Mouse (Mus musculus) forebrain, embryonic 11.5 days (tissue): ENCODE results near the gene Ergic1. TPM values are rescaled to one million over a fixed set of nuclear protein-coding genes. Genes with fewer than 3 reads are reported as not detected.

Experiments used
- ATAC-seq: fragments of 200-750 bp; cut with Nextera tagmentation; replicated peaks from 2 replicates; pipeline ENCODE4 v1.8.0; 2017; ENCODE audit warnings: moderate TSS enrichment; ENCODE audit not compliant: low FRiP score
- DNase-seq: peaks from one replicate; pipeline ENCODE4 v3.0.0-alpha.2; 2017; ENCODE audit warnings: low spot score
- H3K27ac ChIP-seq: fragments of 300-500 bp; sonication (generic); 2 replicates; pipeline ENCODE4 v1.5.1; 2014; ENCODE audit warnings: low read depth, low read length
- H3K27me3 ChIP-seq: fragments of 300-500 bp; sonication (generic); 2 replicates; pipeline ENCODE4 v1.6.1; 2014; ENCODE audit warnings: mild to moderate bottlenecking, low read length, mixed read lengths; ENCODE audit not compliant: control insufficient read depth, insufficient read depth
- H3K36me3 ChIP-seq: fragments of 300-500 bp; sonication (generic); 2 replicates; pipeline ENCODE4 v1.6.1; 2014; ENCODE audit warnings: mild to moderate bottlenecking, low read length, moderate library complexity, mixed read lengths; ENCODE audit not compliant: control insufficient read depth, insufficient read depth
- H3K4me1 ChIP-seq: fragments of 300-500 bp; sonication (generic); replicated peaks from 2 replicates; pipeline ENCODE4 v1.6.1; 2014; ENCODE audit warnings: low read length, mixed read lengths; ENCODE audit not compliant: control insufficient read depth, insufficient read depth
- H3K4me2 ChIP-seq: fragments of 300-500 bp; sonication (generic); 2 replicates; pipeline ENCODE4 v1.6.1; 2014; ENCODE audit warnings: low read depth, mild to moderate bottlenecking, low read length, moderate library complexity, mixed read lengths; ENCODE audit not compliant: severe bottlenecking
- H3K4me3 ChIP-seq: fragments of 300-500 bp; sonication (generic); 2 replicates; pipeline ENCODE4 v1.5.1; 2014; ENCODE audit warnings: low read depth, low read length
- H3K9ac ChIP-seq: fragments of 300-500 bp; sonication (generic); 2 replicates; pipeline ENCODE4 v1.6.1; 2014; ENCODE audit warnings: low read length
- H3K9me3 ChIP-seq: fragments of 300-500 bp; sonication (generic); 2 replicates; pipeline ENCODE4 v1.6.1; 2016; ENCODE audit warnings: low read length, mixed read lengths; ENCODE audit not compliant: control insufficient read depth
- WGBS: fragments of 180-500 bp; shearing (Covaris S2); extraction: QIAGEN DNeasy Blood & Tissue Kit; methylation state at CpG from one replicate; pipeline ENCODE4 v1.1.7; 2014; 5-methylcytosine and 5-hydroxymethylcytosine counted together
- polyA plus RNA-seq: library from polyadenylated mRNA; unstranded; fragments of >200 nt; fragmentation: Nextera tagmentation; extraction: Ambion mirVana; gene quantifications from 2 replicates; pipeline ENCODE4 v1.2.1, GENCODE M21; 2014

Gene Ergic1
- polyA plus RNA-seq, 1 experiment from 2014 or later: 139 TPM

DNA sequence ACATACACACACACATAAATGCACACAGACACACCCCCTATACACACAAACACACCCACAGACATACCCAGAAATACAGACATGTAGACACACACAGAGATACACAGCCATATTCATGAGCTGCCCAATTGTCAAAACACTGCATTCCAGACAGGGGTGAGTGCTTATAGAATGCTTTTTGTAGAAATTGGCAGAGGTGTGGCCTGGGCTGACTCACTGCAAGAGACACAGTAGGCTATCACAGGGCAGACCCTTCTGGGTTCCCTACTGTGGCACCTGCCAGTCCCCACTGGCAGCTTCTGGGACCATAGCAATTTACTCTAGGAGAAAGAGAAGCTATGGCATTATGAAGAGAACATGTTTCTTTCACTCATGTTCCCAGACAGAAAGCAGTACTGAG lies 37.0 kb upstream of the Ergic1 start:
- no peak for ATAC-seq
- H3K27ac ChIP-seq: no peak overlapping the region
- no peak overlapping the region for H3K4me3 ChIP-seq
- no peak overlapping the region for H3K9ac ChIP-seq
- H3K36me3 ChIP-seq: no peaks in the 10 kb centered on the region
- H3K4me2 ChIP-seq: no peak overlapping the region
- H3K9me3 ChIP-seq: no peaks in the 10 kb centered on the region
- H3K27me3 ChIP-seq: no peaks in the 10 kb centered on the region
- H3K4me1 ChIP-seq: no peaks in the 10 kb centered on the region
- no peak for DNase-seq

DNA sequence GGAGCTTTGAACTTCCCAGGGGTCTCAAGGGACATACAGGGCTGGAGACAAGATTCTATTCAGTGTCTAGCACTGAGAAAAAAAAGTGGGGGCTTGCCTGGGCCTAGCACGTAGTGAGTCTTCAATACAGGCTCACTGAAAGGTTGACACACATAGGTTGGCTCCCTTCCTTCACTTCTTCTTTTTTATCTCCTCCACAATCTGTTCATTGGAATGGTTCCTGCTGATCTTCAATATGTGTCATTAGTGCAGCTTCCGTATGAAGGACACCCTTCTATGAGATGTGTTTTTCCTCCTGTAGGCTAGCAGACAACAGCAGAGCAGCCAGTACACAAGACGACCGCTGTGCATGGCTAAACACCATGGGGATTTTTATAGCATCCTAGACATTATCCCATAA lies 36.5 kb upstream of the Ergic1 start:
- H3K4me1 ChIP-seq: no peaks in the 10 kb centered on the region
- no peak for DNase-seq
- no peak for ATAC-seq
- H3K4me3 ChIP-seq: no peak overlapping the region
- H3K36me3 ChIP-seq: no peaks in the 10 kb centered on the region
- H3K9ac ChIP-seq: no peak overlapping the region
- H3K27me3 ChIP-seq: no peaks in the 10 kb centered on the region
- no peak overlapping the region for H3K27ac ChIP-seq
- 88% methylated on average over 4 of the region's 4 CpGs for WGBS
- no peak overlapping the region for H3K4me2 ChIP-seq
- H3K9me3 ChIP-seq: no peaks in the 10 kb centered on the region

DNA sequence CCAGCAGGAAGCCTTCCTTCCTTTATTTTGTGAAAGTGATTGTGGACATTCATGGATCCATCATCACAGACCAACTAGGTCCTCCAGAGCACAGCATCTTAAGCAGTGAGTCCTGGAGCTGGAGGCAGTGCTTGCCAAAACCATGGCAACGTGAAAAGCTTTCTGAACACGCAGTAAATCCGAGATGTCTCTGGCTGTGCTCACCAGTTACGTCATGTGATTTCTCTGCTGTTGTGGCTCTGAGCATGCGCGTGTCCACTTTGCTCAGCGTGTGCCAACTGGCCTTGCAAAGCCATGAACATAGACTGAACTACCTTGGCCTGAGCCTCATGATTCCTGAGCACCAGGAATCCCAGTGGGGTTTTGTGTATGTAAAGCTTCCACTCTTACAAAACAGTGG lies 36.0 kb upstream of the Ergic1 start:
- WGBS: 81% methylated on average over 7 of the region's 7 CpGs
- ATAC-seq: no peak
- Histone ChIP-seq H3K4me2 (no peak overlapping the region), H3K9ac (no peak overlapping the region), H3K27me3 (no peaks in the 10 kb centered on the region), H3K4me3 (no peak overlapping the region), H3K36me3 (no peaks in the 10 kb centered on the region), H3K9me3 (no peaks in the 10 kb centered on the region), H3K4me1 (no peaks in the 10 kb centered on the region), H3K27ac (no peak overlapping the region)
- DNase-seq: no peak

DNA sequence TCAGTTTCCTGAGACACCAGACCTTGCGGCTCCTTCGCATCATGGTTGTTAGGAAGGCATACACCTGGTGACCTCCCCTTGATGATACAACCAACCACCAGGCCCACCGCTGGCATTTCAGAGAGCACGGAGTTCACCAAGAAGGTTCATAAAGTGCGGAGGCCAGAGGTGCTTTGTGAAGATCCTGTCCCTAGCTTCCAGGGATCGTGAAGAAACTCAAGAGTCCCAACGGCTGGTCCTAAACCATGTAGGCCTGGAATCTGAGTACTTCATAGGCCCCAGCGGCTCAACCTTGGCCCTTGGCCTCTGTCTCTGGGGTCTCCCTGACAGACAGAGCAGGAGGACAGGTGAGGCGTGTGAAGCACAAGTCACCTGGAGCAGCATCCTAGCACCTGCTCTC lies 34.0 kb upstream of the Ergic1 start:
- no peaks in the 10 kb centered on the region for H3K27me3 ChIP-seq
- no peak overlapping the region for H3K27ac ChIP-seq
- no peak overlapping the region for H3K4me3 ChIP-seq
- no peaks in the 10 kb centered on the region for H3K36me3 ChIP-seq
- ATAC-seq (no peak), DNase-seq (no peak)
- no peaks in the 10 kb centered on the region for H3K9me3 ChIP-seq
- no peak overlapping the region for H3K4me2 ChIP-seq
- no peaks in the 10 kb centered on the region for H3K4me1 ChIP-seq
- WGBS: 94% methylated on average over 9 of the region's 9 CpGs
- no peak overlapping the region for H3K9ac ChIP-seq

DNA sequence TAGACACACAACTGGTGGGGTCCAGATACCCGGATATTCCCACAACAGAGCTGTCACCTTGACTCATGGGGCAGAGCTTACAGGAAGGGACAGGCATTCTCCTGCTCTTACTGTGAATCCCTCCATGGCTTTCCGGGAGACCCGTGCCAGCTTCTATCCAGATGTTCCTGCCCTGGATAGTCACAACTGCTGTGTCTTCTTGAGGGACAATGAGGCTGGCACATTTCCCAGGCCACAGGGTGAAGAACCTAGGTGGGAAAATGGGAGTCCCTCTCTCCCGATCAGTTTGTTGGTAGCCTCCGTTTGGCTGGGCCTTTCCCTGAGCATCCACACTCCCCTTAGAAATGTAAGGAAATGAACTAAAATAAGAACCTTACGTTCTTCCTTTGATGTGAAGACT lies 32.5 kb upstream of the Ergic1 start:
- Histone ChIP-seq H3K9me3 (no peaks in the 10 kb centered on the region), H3K36me3 (no peaks in the 10 kb centered on the region), H3K27me3 (no peaks in the 10 kb centered on the region), H3K4me1 (no peaks in the 10 kb centered on the region), H3K27ac (no peak overlapping the region), H3K9ac (no peak overlapping the region), H3K4me3 (no peak overlapping the region), H3K4me2 (no peak overlapping the region)
- 89% methylated on average over 6 of the region's 6 CpGs for WGBS
- DNase-seq: no peak
- no peak for ATAC-seq

DNA sequence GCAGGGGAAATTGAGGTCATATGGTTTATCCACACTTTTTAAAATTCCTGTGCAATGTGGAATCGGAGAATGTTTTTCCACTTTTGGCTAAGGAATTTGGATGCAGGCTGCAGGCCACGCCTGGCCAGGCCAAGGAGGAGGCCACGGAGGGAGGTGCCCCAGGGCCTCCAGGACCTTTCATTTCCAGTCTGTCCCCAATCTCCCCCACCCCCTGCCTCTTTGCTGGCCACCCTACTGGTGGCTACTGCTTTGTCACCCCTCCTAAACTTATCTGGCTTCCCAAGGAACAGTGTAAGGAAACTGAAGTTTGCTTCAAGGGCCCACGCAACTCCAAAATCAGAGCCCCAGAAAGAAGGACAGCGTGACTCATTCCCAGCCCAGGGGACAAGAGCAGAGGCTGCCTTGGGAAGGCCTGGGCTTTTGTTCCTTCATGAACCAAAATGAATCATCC lies 31.5 kb upstream of the Ergic1 start:
- H3K9ac ChIP-seq: no peak overlapping the region
- 83% methylated on average over 5 of the region's 5 CpGs for WGBS
- ATAC-seq: no peak

DNA sequence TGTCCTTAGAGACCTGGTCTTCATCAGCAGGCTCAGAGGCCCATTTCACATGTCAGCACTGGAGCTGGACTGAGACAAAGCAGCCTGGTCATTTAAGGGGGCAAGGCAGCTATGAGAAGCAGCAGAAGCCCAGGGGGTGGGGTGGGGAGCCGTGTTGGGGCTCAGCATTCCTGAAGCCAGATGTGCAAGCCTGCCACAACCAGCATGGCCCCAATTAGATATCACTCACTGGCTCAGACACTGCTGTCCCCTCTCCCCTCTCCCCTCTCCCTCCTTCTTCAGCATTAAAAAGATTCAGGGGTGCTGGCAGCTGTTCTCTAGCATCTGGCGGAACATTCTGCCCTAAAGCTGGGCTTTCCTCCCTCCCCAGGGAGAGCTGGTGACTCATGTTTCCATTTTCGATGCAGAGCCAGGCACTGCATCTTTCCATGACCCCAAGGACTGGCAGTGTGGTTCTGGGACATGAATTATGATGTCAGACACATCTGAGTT lies 30.7 kb upstream of the Ergic1 start:
- H3K4me1 ChIP-seq: no peaks in the 10 kb centered on the region
- H3K4me3 ChIP-seq: no peak overlapping the region
- no peaks in the 10 kb centered on the region for H3K27me3 ChIP-seq
- no peak for ATAC-seq
- H3K9ac ChIP-seq: no peak overlapping the region
- no peak overlapping the region for H3K27ac ChIP-seq
- H3K36me3 ChIP-seq: no peaks in the 10 kb centered on the region
- DNase-seq: no peak
- WGBS: 70% methylated on average over 3 of the region's 3 CpGs
- no peaks in the 10 kb centered on the region for H3K9me3 ChIP-seq
- H3K4me2 ChIP-seq: no peak overlapping the region

More for the DNA sequence above, 31.5 kb upstream of the Ergic1 start:
- Histone ChIP-seq H3K4me1 (no peaks in the 10 kb centered on the region), H3K4me3 (no peak overlapping the region), H3K9me3 (no peaks in the 10 kb centered on the region), H3K27ac (no peak overlapping the region), H3K4me2 (no peak overlapping the region), H3K36me3 (no peaks in the 10 kb centered on the region), H3K27me3 (no peaks in the 10 kb centered on the region)
- no peak for DNase-seq

DNA sequence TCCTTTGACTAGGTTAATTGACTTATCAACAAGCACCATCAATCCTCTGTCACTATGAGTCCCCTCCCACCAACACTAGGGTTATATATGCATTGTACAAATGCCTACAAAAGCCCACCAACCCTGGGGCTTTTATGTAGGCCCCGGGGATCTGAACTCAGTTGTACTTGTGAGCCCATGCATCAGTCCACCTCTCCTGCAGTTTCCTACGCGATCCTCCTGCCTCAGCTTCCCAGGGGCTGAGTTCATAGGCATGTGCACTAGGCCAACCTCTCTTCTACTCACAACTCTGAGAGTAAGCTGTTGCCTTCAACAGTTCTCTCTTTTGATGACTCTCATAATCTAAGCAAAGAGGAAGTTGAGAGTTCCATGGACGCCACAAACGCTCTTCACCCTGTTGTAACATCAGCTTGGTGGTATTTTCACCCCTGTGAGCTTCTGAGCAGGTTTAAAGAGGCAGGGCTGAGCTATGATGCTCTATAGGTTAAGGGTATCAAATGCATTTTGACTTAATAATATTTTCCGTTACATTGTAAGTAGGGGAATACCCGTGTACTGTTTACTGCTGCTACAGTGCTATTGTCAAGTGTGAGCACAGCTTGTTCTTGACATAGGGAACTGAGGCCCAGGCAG lies 29.8 kb upstream of the Ergic1 start:
- Histone ChIP-seq H3K27ac (no peak overlapping the region), H3K9me3 (no peaks in the 10 kb centered on the region), H3K36me3 (no peaks in the 10 kb centered on the region), H3K4me3 (no peak overlapping the region), H3K4me1 (no peaks in the 10 kb centered on the region), H3K4me2 (no peak overlapping the region), H3K27me3 (no peaks in the 10 kb centered on the region), H3K9ac (no peak overlapping the region)
- DNase-seq (no peak), ATAC-seq (no peak)
- 84% methylated on average over 7 of the region's 7 CpGs for WGBS

DNA sequence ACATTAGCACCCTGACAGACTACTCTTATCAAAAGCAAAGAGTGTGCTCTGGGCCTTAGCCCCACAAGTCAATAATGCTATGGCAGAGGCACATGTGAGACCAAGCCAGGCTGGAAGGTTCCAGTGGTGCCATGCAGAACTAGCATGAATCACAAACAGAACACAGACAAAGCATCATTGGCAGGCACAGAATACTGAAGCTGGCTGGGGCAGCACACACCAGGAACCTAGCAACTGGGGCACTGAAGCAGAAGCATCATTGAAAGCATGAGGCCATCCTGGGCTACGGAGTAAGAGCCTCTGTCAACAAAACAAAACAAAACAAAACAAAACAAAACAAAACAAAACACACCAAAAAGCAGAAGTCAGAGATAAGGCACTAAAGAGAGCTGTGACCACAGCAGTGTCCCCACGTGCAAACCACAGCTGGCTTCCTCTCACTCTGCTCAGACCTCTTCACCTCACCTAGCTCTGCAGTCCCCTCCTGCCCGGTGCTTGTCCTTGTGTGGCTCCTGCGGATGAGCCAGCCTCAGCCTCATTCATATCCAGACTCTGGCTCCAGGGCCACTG lies 28.7 kb upstream of the Ergic1 start:
- Histone ChIP-seq H3K4me2 (no peak overlapping the region), H3K4me3 (no peak overlapping the region), H3K27me3 (no peaks in the 10 kb centered on the region), H3K9me3 (no peaks in the 10 kb centered on the region), H3K27ac (no peak overlapping the region), H3K4me1 (no peaks in the 10 kb centered on the region), H3K9ac (no peak overlapping the region), H3K36me3 (no peaks in the 10 kb centered on the region)
- no peak for DNase-seq
- ATAC-seq: no peak
- WGBS: 70% methylated on average over 4 of the region's 4 CpGs
